Mouse (Mus musculus) kidney, postnatal 0 days (tissue): ENCODE measurements around the gene Hes7. TPM values are rescaled to one million over a fixed set of nuclear protein-coding genes. Genes with fewer than 3 reads are reported as not detected.

Experiments
- ATAC-seq: fragments of 200-750 bp; cut with Nextera tagmentation; replicated peaks from 2 replicates; pipeline ENCODE4 v1.8.0; 2017; ENCODE audit warnings: low read depth, moderate number of reproducible peaks, moderate TSS enrichment, moderate library complexity; ENCODE audit not compliant: low FRiP score
- DNase-seq: peaks from one replicate; pipeline ENCODE4 v3.0.0-alpha.2; 2016; ENCODE audit warnings: low spot score
- H3K27ac ChIP-seq: fragments of 300-500 bp; sonication (generic); 2 replicates; pipeline ENCODE4 v1.5.1; 2014; ENCODE audit warnings: mild to moderate bottlenecking
- H3K27me3 ChIP-seq: fragments of 300-500 bp; sonication (generic); 2 replicates; pipeline ENCODE4 v1.6.1; 2014; ENCODE audit warnings: low read length, mixed read lengths; ENCODE audit not compliant: insufficient read depth
- H3K36me3 ChIP-seq: fragments of 300-500 bp; sonication (generic); 2 replicates; pipeline ENCODE4 v1.6.1; 2014; ENCODE audit warnings: low read length, mixed read lengths; ENCODE audit not compliant: insufficient read depth
- H3K4me1 ChIP-seq: fragments of 300-500 bp; sonication (generic); replicated peaks from 2 replicates; pipeline ENCODE4 v1.6.1; 2014; ENCODE audit warnings: antibody characterized with exemption, low read length, mixed read lengths; ENCODE audit not compliant: insufficient read depth
- H3K4me2 ChIP-seq: fragments of 300-500 bp; sonication (generic); 2 replicates; pipeline ENCODE4 v1.6.1; 2014; ENCODE audit warnings: mild to moderate bottlenecking, low read length, moderate library complexity, mixed read lengths
- H3K4me3 ChIP-seq: fragments of 300-500 bp; sonication (generic); replicated peaks from 2 replicates; pipeline ENCODE4 v1.5.1; 2014; ENCODE audit warnings: low read depth, low read length
- H3K9ac ChIP-seq: fragments of 300-500 bp; sonication (generic); 2 replicates; pipeline ENCODE4 v1.6.1; 2014; ENCODE audit warnings: low read depth, low read length
- H3K9me3 ChIP-seq: fragments of 300-500 bp; sonication (generic); replicated peaks from 2 replicates; pipeline ENCODE4 v1.6.1; 2016; ENCODE audit warnings: low read length, inconsistent platforms, mixed read lengths
- CTCF ChIP-seq: IDR thresholded peaks from 2 replicates; pipeline ENCODE4 v1.5.1; 2016; ENCODE audit warnings: antibody characterized with exemption, low read depth, mild to moderate bottlenecking, moderate library complexity
- WGBS: fragments of 180-500 bp; shearing (Covaris S2); extraction: QIAGEN DNeasy Blood & Tissue Kit; methylation state at CpG from one replicate; pipeline ENCODE4 v1.1.7; 2014; 5-methylcytosine and 5-hydroxymethylcytosine counted together
- polyA plus RNA-seq: library from polyadenylated mRNA; unstranded; fragments of >200 nt; fragmentation: Nextera tagmentation; extraction: Ambion mirVana; gene quantifications from 2 replicates; pipeline ENCODE4 v1.2.1, GENCODE M21; 2015

Hes7 gene
- polyA plus RNA-seq, 1 experiment from 2014 or later, result 0.42 TPM

DNA sequence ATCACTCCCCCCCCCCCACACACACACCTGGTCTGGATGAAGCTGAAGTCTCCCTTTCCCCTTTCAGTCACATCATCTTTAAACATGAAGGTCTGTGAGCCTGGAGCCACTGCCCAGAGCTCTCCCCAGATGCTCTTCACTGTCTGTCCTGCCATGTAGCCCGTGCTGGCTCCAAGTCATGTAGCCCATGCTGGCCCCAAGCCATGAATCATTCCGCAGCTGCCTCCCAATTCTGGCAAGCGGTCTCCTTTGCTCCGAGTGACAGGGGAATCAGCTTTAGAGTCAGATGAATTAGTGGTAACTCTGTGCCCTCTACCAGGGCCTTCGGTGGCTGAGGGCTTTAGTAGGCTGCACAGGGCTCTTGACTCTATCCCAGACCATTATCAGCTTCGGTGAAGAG, 29.5 kb downstream of the Hes7 start:
- no peaks in the 10 kb centered on the region for H3K27me3 ChIP-seq
- H3K27ac ChIP-seq, result no peak overlapping the region
- no peaks in the 10 kb centered on the region for H3K9me3 ChIP-seq
- ATAC-seq (no peak), DNase-seq (no peak)
- no peaks in the 10 kb centered on the region for H3K4me1 ChIP-seq
- H3K36me3 ChIP-seq, result no peaks in the 10 kb centered on the region
- H3K4me3 ChIP-seq, result no peak overlapping the region
- H3K9ac ChIP-seq, result no peak overlapping the region
- WGBS, result 67% methylated on average over 6 of the region's 6 CpGs
- H3K4me2 ChIP-seq, result no peak overlapping the region
- TF ChIP-seq CTCF, result no peak

- WGBS, result 3% methylated on average over 7 of the region's 7 CpGs
- Histone ChIP-seq H3K4me2 (peak overlapping the region; percentile 37), H3K36me3 (no peaks in the 10 kb centered on the region), H3K9ac (no peak overlapping the region), H3K9me3 (no peaks in the 10 kb centered on the region), H3K27ac (no peak overlapping the region), H3K4me3 (no peak overlapping the region), H3K4me1 (no peaks in the 10 kb centered on the region), H3K27me3 (no peaks in the 10 kb centered on the region)
- ATAC-seq, result no peak
- peak; percentile 79 for TF ChIP-seq CTCF
- DNase-seq, result peak; percentile 88
Observed at GRCm38 (mm10) chr11:69150444-69150843, 30.2 kb downstream of the Hes7 start.

- H3K4me1 ChIP-seq, result no peaks in the 10 kb centered on the region
- no peaks in the 10 kb centered on the region for H3K9me3 ChIP-seq
- no peak for ATAC-seq
- no peak overlapping the region for H3K27ac ChIP-seq
- H3K4me3 ChIP-seq, result no peak overlapping the region
- DNase-seq, result no peak
- whole genome bisulfite sequencing, result 45% methylated on average over 6 of the region's 6 CpGs
- TF ChIP-seq CTCF, result no peak
- peak overlapping the region; percentile 37 for H3K4me2 ChIP-seq
- no peak overlapping the region for H3K9ac ChIP-seq
- no peaks in the 10 kb centered on the region for H3K36me3 ChIP-seq
- H3K27me3 ChIP-seq, result no peaks in the 10 kb centered on the region
Observed at GRCm38 (mm10) chr11:69151004-69151403, 30.8 kb downstream of the Hes7 start.

GRCm38 (mm10) chr11:69153831-69154230, 33.6 kb downstream of the Hes7 start:
- TF ChIP-seq CTCF, result no peak
- no peaks in the 10 kb centered on the region for H3K9me3 ChIP-seq
- H3K27ac ChIP-seq, result no peak overlapping the region
- H3K4me1 ChIP-seq, result peaks cover 8% of the 10 kb centered on the region; the same call in 1 of the 2 replicates
- ATAC-seq (no peak), DNase-seq (no peak)
- H3K27me3 ChIP-seq, result peaks cover 7% of the 10 kb centered on the region; the same call in 1 of the 2 replicates
- no peak overlapping the region for H3K4me3 ChIP-seq
- H3K9ac ChIP-seq, result no peak overlapping the region
- no peaks in the 10 kb centered on the region for H3K36me3 ChIP-seq
- WGBS, result 78% methylated on average over 8 of the region's 8 CpGs
- no peak overlapping the region for H3K4me2 ChIP-seq

DNA sequence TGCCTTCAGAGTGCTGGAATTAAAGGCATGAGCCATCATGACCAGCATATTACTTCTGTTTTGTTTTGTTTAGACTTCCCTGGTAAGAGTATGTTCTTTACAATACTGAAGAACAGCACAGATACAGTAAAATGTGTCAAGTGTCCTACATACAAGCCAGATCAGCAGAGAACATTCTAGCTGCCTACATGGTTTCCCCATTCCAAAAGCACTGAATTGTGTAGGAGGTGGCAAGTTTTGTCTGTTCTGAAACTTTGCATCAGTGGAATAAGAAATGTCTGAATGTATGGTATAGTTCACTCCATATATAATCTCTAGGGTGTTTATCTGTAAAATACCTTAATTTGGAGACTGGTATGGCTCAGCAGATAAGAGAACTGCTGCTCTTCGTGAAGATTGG, 35.1 kb downstream of the Hes7 start:
- DNase-seq (no peak), ATAC-seq (no peak)
- Histone ChIP-seq H3K9ac (no peak overlapping the region), H3K27ac (no peak overlapping the region), H3K4me1 (peaks cover 8% of the 10 kb centered on the region; the same call in 1 of the 2 replicates), H3K9me3 (no peaks in the 10 kb centered on the region), H3K36me3 (no peaks in the 10 kb centered on the region), H3K4me3 (no peak overlapping the region), H3K27me3 (peaks cover 7% of the 10 kb centered on the region; the same call in 1 of the 2 replicates), H3K4me2 (no peak overlapping the region)
- 70% methylated on average over 1 of the region's 1 CpGs for WGBS
- TF ChIP-seq CTCF, result no peak

DNA sequence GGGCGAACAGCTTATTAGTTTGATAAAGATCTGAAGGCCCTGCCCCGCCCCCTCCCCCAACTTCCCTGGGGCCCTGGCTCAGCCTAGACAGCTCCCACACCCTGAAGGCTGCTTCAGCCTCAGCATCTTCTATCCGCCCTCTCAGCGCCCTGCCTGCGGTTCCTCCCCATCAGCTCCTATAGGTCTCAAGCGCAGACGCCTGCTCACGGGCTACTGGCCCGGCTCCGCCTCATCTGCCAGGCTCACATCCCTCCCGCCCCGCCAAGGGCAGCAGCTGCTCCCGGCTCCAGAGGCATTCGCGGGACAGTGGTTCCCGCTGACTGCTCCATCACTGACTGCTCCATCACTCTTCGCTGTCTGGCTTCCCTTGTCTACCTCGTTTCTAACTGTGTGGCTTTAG, 36.6 kb downstream of the Hes7 start, which contains the start of gene Alox12b:
Gene Alox12b (plus strand): TSS at position 190 of the 400 bp plus-strand sequence.
- 2% methylated on average over 18 of the region's 18 CpGs for WGBS
- Histone ChIP-seq H3K9ac (no peak within 1 kb of the TSS), H3K4me1 (peaks cover 8% of the 10 kb centered on the region; the same call in 1 of the 2 replicates), H3K4me2 (peak within 1 kb of the TSS; percentile 28; the same call in 1 of the 2 replicates), H3K4me3 (no peak within 1 kb of the TSS), H3K36me3 (no peaks in the 10 kb centered on the region), H3K27me3 (peaks cover 7% of the 10 kb centered on the region; the same call in 1 of the 2 replicates), H3K27ac (no peak within 1 kb of the TSS), H3K9me3 (no peaks in the 10 kb centered on the region)
- no peak for TF ChIP-seq CTCF
- 0 out of 2 replicates have a peak, but pooled peaks have one; percentile 29 for ATAC-seq
- DNase-seq, result peak; percentile 63

DNA sequence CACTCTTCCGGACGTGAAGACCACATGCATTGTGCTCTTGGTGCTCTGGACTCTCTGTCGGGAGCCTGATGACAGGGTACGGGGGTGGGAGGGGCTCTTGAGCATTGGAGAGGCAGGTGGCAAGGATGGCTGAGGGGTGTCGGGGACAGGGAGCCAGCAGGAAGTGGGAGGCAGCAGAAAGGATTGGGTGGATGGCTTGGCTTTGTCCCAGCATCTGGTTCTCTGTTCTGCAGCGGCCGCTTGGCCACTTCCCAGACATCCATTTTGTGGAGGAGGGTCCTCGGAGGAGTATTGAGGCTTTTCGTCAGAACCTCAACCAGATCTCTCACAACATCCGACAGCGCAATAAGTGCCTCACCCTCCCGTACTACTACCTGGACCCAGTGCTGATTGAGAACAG, 49.1 kb downstream of the Hes7 start:
- Histone ChIP-seq H3K4me3 (no peak overlapping the region), H3K27me3 (no peaks in the 10 kb centered on the region), H3K9me3 (no peaks in the 10 kb centered on the region), H3K4me1 (no peaks in the 10 kb centered on the region), H3K36me3 (no peaks in the 10 kb centered on the region), H3K27ac (no peak overlapping the region), H3K4me2 (no peak overlapping the region), H3K9ac (no peak overlapping the region)
- WGBS, result 67% methylated on average over 12 of the region's 12 CpGs
- no peak for DNase-seq
- no peak for TF ChIP-seq CTCF
- no peak for ATAC-seq
